Mouse (Mus musculus): ENCODE measurements around the gene Lenep. TPM values are rescaled to one million over a fixed set of nuclear protein-coding genes. Genes with fewer than 3 reads are reported as not detected.
A peak's percentile ranks its signal among the peaks of the same experiment; 100 is the strongest.
"Not testable (repeated sequence)": the region's sequence is repeated elsewhere in the genome, so short reads cannot be mapped to it uniquely, and the experiment has no call there.

Lenep gene
- total RNA-seq (2021): 1 to 10 TPM; 4.2 to 5.3 TPM

- intact Hi-C loops (cut with DNase I): no loop called here
- DNase-seq (ENCODE audit: low spot score in 2 of 2): no peak
These were observed at the start of gene Lenep for GRCm38 (mm10) chr3:89402693-89403092. Gene Lenep (minus strand): TSS chr3:89402793.

- no peak for DNase-seq (ENCODE audit: low spot score in 2 of 2)
- intact Hi-C loops (cut with DNase I): no loop called here
These were observed 49.3 kb upstream of the Lenep start for GRCm38 (mm10) chr3:89451916-89452315.

- intact Hi-C loops (cut with DNase I): loop anchor here (5.0 kb wide), 1 partner anchor 38 kb away; no protein-coding TSS in a partner anchor
- peak; percentile 52 to 64 for DNase-seq (ENCODE audit: low spot score in 2 of 2)
These were observed 46.9 kb upstream of the Lenep start for GRCm38 (mm10) chr3:89449541-89449940.

- intact Hi-C loops (cut with DNase I): loop anchor here (5.0 kb wide), 1 partner anchor 38 kb away; no protein-coding TSS in a partner anchor
- no peak for DNase-seq (ENCODE audit: low spot score in 2 of 2)
These were observed 46.3 kb upstream of the Lenep start for GRCm38 (mm10) chr3:89448720-89449537.

GRCm38 (mm10) chr3:89440691-89441090, 38.1 kb upstream of the Lenep start:
- intact Hi-C loops (cut with DNase I): no loop called here
- no peak for DNase-seq (ENCODE audit: low spot score in 2 of 2)

- DNase-seq (ENCODE audit: low spot score in 2 of 2): no peak
These were observed 34.7 kb upstream of the Lenep start for GRCm38 (mm10) chr3:89437269-89437668.

GRCm38 (mm10) chr3:89436176-89437113, 33.9 kb upstream of the Lenep start, which contains the start of gene Pbxip1:
Gene Pbxip1 (plus strand): TSS chr3:89436706.
- intact Hi-C loops (cut with DNase I): no loop called here
- no peak for DNase-seq (ENCODE audit: low spot score in 2 of 2)

More at GRCm38 (mm10) chr3:89437269-89437668, 34.7 kb upstream of the Lenep start:
- intact Hi-C loops (cut with DNase I): no loop called here

GRCm38 (mm10) chr3:89435041-89435440, 32.4 kb upstream of the Lenep start:
- DNase-seq (ENCODE audit: low spot score in 2 of 2): no peak
- intact Hi-C loops (cut with DNase I): no loop called here

- intact Hi-C loops (cut with DNase I): no loop called here
- no peak for DNase-seq (ENCODE audit: low spot score in 2 of 2)
These were observed 31.9 kb upstream of the Lenep start for GRCm38 (mm10) chr3:89434532-89434931.

- intact Hi-C loops (cut with DNase I): no loop called here
- no peak for DNase-seq (ENCODE audit: low spot score in 2 of 2)
These were observed 30.0 kb upstream of the Lenep start for GRCm38 (mm10) chr3:89432606-89433005.

GRCm38 (mm10) chr3:89430171-89431159, 27.9 kb upstream of the Lenep start, which contains the start of gene Pygo2:
Gene Pygo2 (plus strand): TSS chr3:89430214.
- DNase-seq (ENCODE audit: low spot score in 2 of 2): peak; percentile 96 to 97
- intact Hi-C loops (cut with DNase I): no loop called here

- intact Hi-C loops (cut with DNase I); DNase-seq (ENCODE audit: low spot score in 2 of 2): not testable (repeated sequence)
These were observed 26.4 kb upstream of the Lenep start for GRCm38 (mm10) chr3:89429021-89429420.

- intact Hi-C loops (cut with DNase I): no loop called here
- no peak for DNase-seq (ENCODE audit: low spot score in 2 of 2)
These were observed 23.3 kb upstream of the Lenep start for GRCm38 (mm10) chr3:89425876-89426275.

- intact Hi-C loops (cut with DNase I): no loop called here
- DNase-seq (ENCODE audit: low spot score in 2 of 2): no peak
These were observed 22.5 kb upstream of the Lenep start for GRCm38 (mm10) chr3:89425141-89425525.

GRCm38 (mm10) chr3:89424416-89425140, 22.0 kb upstream of the Lenep start:
- no peak for DNase-seq (ENCODE audit: low spot score in 2 of 2)
- intact Hi-C loops (cut with DNase I): no loop called here

- intact Hi-C loops (cut with DNase I): no loop called here
- no peak for DNase-seq (ENCODE audit: low spot score in 2 of 2)
These were observed 20.1 kb upstream of the Lenep start for GRCm38 (mm10) chr3:89422556-89423205.

- intact Hi-C loops (cut with DNase I): no loop called here
- no peak for DNase-seq (ENCODE audit: low spot score in 2 of 2)
These were observed 19.3 kb upstream of the Lenep start for GRCm38 (mm10) chr3:89421810-89422473.

Measured in left cerebral cortex, postnatal 36 days (tissue).